Mouse (Mus musculus) lung, adult 2 months (tissue): ENCODE data around the gene Vegfa. TPM values are rescaled to one million over a fixed set of nuclear protein-coding genes. Genes with fewer than 3 reads are reported as not detected.

ENCODE experiments used
- DNase-seq: peaks from one replicate; pipeline ENCODE4 v3.0.0; 2022
- H3K4me1 ChIP-seq: fragments of 200-500 bp; 2 replicates; pipeline ENCODE4 v1.6.1; 2011; ENCODE audit warnings: low read length; ENCODE audit not compliant: control insufficient read depth, insufficient read depth
- H3K4me3 ChIP-seq: fragments of 200-500 bp; replicated peaks from 2 replicates; pipeline ENCODE3; 2011; ENCODE audit warnings: low read depth, mild to moderate bottlenecking, control low read depth, low read length; ENCODE audit errors: extremely low read depth
- CTCF ChIP-seq: fragments of 200-500 bp; IDR thresholded peaks from 2 replicates; pipeline ENCODE4 v1.5.1; 2011; ENCODE audit warnings: mild to moderate bottlenecking, low read length, control low read depth; ENCODE audit not compliant: insufficient read depth
- POLR2A ChIP-seq: fragments of 200-500 bp; IDR thresholded peaks from 2 replicates; pipeline ENCODE4 v1.6.1; 2011; ENCODE audit warnings: low read depth, mild to moderate bottlenecking, control low read depth, low read length, borderline replicate concordance; ENCODE audit errors: extremely low read depth
- WGBS: fragments of 180-500 bp; shearing (Covaris S2); methylation state at CpG from one replicate; pipeline ENCODE4 v1.1.7; 2018; 5-methylcytosine and 5-hydroxymethylcytosine counted together
- polyA plus RNA-seq: library from polyadenylated mRNA; depleted of rRNA; stranded (reverse); fragments of >200 nt; gene quantifications from 2 replicates; pipeline ENCODE4 v1.2.3, GENCODE M21; 2012; rRNA removed

The Vegfa gene
- polyA plus RNA-seq = 1,228 and 1,453 TPM in 2 replicates

- WGBS = under 1% methylated on average over 40 of the region's 40 CpGs
- peak within 1 kb of the TSS; percentile 91 for H3K4me3 ChIP-seq
- H3K4me1 ChIP-seq = no peaks in the 10 kb centered on the region
- TF ChIP-seq CTCF (peak; percentile 89), POLR2A (peak; percentile 100)
- peak; percentile 92 for DNase-seq
These were observed at the start of gene Vegfa for GRCm38 (mm10) chr17:46032257-46032991. TSS of gene Vegfa (minus strand) at chr17:46032369.

- DNase-seq = no peak
- TF ChIP-seq CTCF (no peak), POLR2A (no peak)
- Histone ChIP-seq H3K4me3 (no peak overlapping the region), H3K4me1 (peaks cover 18% of the 10 kb centered on the region)
- 49% methylated on average over 7 of the region's 7 CpGs for WGBS
These were observed 49.5 kb upstream of the Vegfa start for GRCm38 (mm10) chr17:46081657-46082056.

- TF ChIP-seq POLR2A (no peak; the same call in 1 of the 2 replicates), CTCF (no peak)
- Histone ChIP-seq H3K4me1 (peaks cover 18% of the 10 kb centered on the region), H3K4me3 (no peak overlapping the region)
- no peak for DNase-seq
- WGBS = 38% methylated on average over 5 of the region's 5 CpGs
These were observed 48.9 kb upstream of the Vegfa start for GRCm38 (mm10) chr17:46081042-46081441.

- no peak for DNase-seq
- WGBS = 55% methylated on average over 7 of the region's 7 CpGs
- H3K4me3 ChIP-seq = no peak overlapping the region
- H3K4me1 ChIP-seq = peaks cover 18% of the 10 kb centered on the region
- TF ChIP-seq POLR2A (no peak), CTCF (no peak)
These were observed 48.2 kb upstream of the Vegfa start for GRCm38 (mm10) chr17:46080388-46080787.

GRCm38 (mm10) chr17:46079037-46079436 is 46.9 kb upstream of the Vegfa start:
- TF ChIP-seq CTCF (no peak), POLR2A (no peak)
- DNase-seq = no peak
- WGBS = 68% methylated on average over 2 of the region's 2 CpGs
- Histone ChIP-seq H3K4me1 (peaks cover 24% of the 10 kb centered on the region), H3K4me3 (no peak overlapping the region)

- WGBS = 83% methylated on average over 12 of the region's 12 CpGs
- no peak overlapping the region for H3K4me3 ChIP-seq
- DNase-seq = no peak
- no peak for TF ChIP-seq CTCF
- no peak for TF ChIP-seq POLR2A
- peaks cover 24% of the 10 kb centered on the region for H3K4me1 ChIP-seq
These were observed 45.9 kb upstream of the Vegfa start for GRCm38 (mm10) chr17:46077921-46078534.

- no peak for TF ChIP-seq CTCF
- no peak for TF ChIP-seq POLR2A
- 57% methylated on average over 1 of the region's 1 CpGs for WGBS
- H3K4me3 ChIP-seq = no peak overlapping the region
- H3K4me1 ChIP-seq = peaks cover 16% of the 10 kb centered on the region
- DNase-seq = no peak
These were observed 44.0 kb upstream of the Vegfa start for GRCm38 (mm10) chr17:46076260-46076551.

GRCm38 (mm10) chr17:46075551-46076259 is 43.5 kb upstream of the Vegfa start:
- 74% methylated on average over 5 of the region's 5 CpGs for WGBS
- Histone ChIP-seq H3K4me1 (peaks cover 16% of the 10 kb centered on the region), H3K4me3 (no peak overlapping the region)

GRCm38 (mm10) chr17:46075116-46075485 is 42.9 kb upstream of the Vegfa start:
- no peak overlapping the region for H3K4me3 ChIP-seq
- TF ChIP-seq POLR2A (no peak), CTCF (peak; percentile 76)
- 58% methylated on average over 3 of the region's 3 CpGs for WGBS
- DNase-seq = peak; percentile 69
- H3K4me1 ChIP-seq = peaks cover 15% of the 10 kb centered on the region

More at GRCm38 (mm10) chr17:46075551-46076259, 43.5 kb upstream of the Vegfa start:
- DNase-seq = no peak
- no peak for TF ChIP-seq CTCF
- no peak for TF ChIP-seq POLR2A
